Mouse (Mus musculus) liver, embryonic 13.5 days (tissue): ENCODE data around the gene Eya2. TPM values are rescaled to one million over a fixed set of nuclear protein-coding genes. Genes with fewer than 3 reads are reported as not detected.

ENCODE experiments used
- ATAC-seq: fragments of 200-750 bp; cut with Nextera tagmentation; 2 replicates; pipeline ENCODE4 v1.8.0; 2017; ENCODE audit warnings: low read depth, mild to moderate bottlenecking, moderate number of reproducible peaks, moderate library complexity
- DNase-seq: peaks from one replicate; pipeline ENCODE4 v3.0.0; 2022
- H3K27ac ChIP-seq: fragments of 300-500 bp; sonication (generic); 2 replicates; pipeline ENCODE4 v1.5.1; 2015; ENCODE audit warnings: moderate library complexity, mild to moderate bottlenecking, inconsistent platforms
- H3K27me3 ChIP-seq: fragments of 300-500 bp; sonication (generic); 2 replicates; pipeline ENCODE4 v1.6.1; 2015; ENCODE audit warnings: mild to moderate bottlenecking, inconsistent platforms
- H3K36me3 ChIP-seq: fragments of 300-500 bp; sonication (generic); 2 replicates; pipeline ENCODE4 v1.6.1; 2015; ENCODE audit warnings: mild to moderate bottlenecking, inconsistent platforms
- H3K4me1 ChIP-seq: fragments of 300-500 bp; sonication (generic); replicated peaks from 2 replicates; pipeline ENCODE4 v1.6.1; 2015; ENCODE audit warnings: inconsistent platforms
- H3K4me2 ChIP-seq: fragments of 300-500 bp; sonication (generic); 2 replicates; pipeline ENCODE4 v1.6.1; 2015; ENCODE audit warnings: inconsistent platforms, mild to moderate bottlenecking, moderate library complexity
- H3K4me3 ChIP-seq: fragments of 300-500 bp; sonication (generic); replicated peaks from 2 replicates; pipeline ENCODE4 v1.5.1; 2015; ENCODE audit warnings: mild to moderate bottlenecking, inconsistent platforms
- H3K9ac ChIP-seq: fragments of 300-500 bp; sonication (generic); 2 replicates; pipeline ENCODE4 v1.6.1; 2015; ENCODE audit warnings: mild to moderate bottlenecking, inconsistent platforms
- H3K9me3 ChIP-seq: fragments of 300-500 bp; sonication (generic); replicated peaks from 2 replicates; pipeline ENCODE4 v1.6.1; 2016; ENCODE audit warnings: inconsistent platforms
- WGBS: fragments of 180-500 bp; shearing (Covaris S2); methylation state at CpG from one replicate; pipeline ENCODE4 v1.1.7; 2015; ENCODE audit not compliant: insufficient replicate concordance; 5-methylcytosine and 5-hydroxymethylcytosine counted together
- polyA plus RNA-seq: library from polyadenylated mRNA; unstranded; fragments of >200 nt; fragmentation: Nextera tagmentation; extraction: Ambion mirVana; gene quantifications from 2 replicates; pipeline ENCODE4 v1.2.1, GENCODE M21; 2015

Gene Eya2
- polyA plus RNA-seq, 1 experiment from 2014 or later, result 0.13 TPM

DNA sequence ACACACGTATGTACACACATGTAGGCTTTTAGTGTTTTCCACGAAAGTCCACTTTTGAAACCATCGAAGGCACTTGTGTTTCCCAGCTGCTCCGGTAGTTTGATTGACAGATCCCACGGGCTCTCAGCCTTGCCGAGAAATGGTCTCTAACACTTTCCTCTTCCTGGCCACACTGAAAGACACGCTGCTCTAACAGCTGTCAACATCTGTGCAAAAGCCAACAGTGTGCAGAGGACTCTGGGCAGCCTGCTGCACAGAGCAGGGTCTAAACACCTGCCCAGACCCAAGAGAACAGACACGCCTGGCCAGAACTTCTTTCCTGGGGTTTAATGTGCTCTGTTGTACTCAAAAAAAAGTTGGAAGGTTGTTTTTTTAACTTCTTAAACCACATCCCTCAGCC lies 124.5 kb downstream of the Eya2 start:
- WGBS, result 63% methylated on average over 8 of the region's 8 CpGs
- DNase-seq (no peak), ATAC-seq (no peak)
- Histone ChIP-seq H3K9ac (no peak overlapping the region), H3K27me3 (no peaks in the 10 kb centered on the region), H3K4me3 (no peak overlapping the region), H3K27ac (no peak overlapping the region), H3K36me3 (no peaks in the 10 kb centered on the region), H3K4me1 (no peaks in the 10 kb centered on the region), H3K4me2 (no peak overlapping the region), H3K9me3 (no peaks in the 10 kb centered on the region)

DNA sequence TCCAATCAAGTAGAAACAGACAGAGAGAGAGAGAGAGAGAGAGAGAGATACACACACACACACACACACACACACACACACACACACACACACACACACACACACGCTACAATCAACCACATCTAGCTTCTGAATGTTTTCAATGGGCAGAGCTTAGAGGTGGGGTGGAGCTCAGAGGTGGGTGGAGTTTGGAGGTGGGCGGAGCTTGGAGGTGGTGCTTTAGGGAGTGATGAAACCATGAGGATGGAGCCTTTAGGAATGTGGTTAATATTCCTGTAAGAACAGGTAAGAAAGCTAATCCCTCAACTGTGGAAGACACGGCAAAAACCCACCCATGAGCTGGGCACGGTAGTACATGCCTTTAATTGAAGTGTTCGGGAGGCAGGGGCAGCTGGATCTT lies 127.1 kb downstream of the Eya2 start:
- no peak overlapping the region for H3K27ac ChIP-seq
- DNase-seq (no peak), ATAC-seq (no peak)
- no peaks in the 10 kb centered on the region for H3K9me3 ChIP-seq
- no peak overlapping the region for H3K9ac ChIP-seq
- no peaks in the 10 kb centered on the region for H3K36me3 ChIP-seq
- no peak overlapping the region for H3K4me3 ChIP-seq
- no peak overlapping the region for H3K4me2 ChIP-seq
- WGBS, result 60% methylated on average over 5 of the region's 5 CpGs
- H3K4me1 ChIP-seq, result no peaks in the 10 kb centered on the region
- H3K27me3 ChIP-seq, result no peaks in the 10 kb centered on the region

DNA sequence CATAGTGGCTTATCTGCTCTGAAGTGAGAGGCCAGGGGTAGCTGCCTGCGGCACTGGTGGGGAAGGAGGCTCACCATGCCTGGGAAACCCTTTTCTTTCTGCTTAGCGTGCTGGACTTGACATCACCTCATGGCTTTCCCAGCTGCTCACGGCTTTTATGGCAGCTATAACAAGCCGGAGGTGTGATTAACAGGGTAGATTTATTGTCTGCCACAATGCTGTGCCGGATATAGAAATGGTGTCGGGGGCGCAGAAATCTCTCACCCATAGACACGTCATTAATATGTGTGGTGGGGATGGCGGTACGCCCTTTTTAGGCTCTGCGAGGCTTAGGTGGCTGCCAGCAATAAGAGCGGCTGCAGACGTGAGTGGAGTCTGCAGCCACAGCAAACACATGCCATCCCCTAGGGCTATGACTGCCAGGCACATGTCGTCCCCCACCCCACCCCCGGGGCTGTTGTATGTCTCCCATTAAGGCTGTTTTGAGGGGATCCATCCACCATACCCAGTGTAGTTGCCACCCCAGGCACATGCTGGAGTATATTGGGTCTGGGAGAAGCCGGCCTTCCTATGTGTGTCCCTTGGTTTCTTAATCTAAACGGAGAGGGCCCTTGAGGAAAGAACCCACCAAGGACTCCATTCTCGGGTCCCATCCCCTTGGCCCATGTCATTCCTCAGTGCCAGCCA lies 137.9 kb downstream of the Eya2 start:
- Histone ChIP-seq H3K27me3 (no peaks in the 10 kb centered on the region), H3K27ac (no peak overlapping the region), H3K4me3 (no peak overlapping the region), H3K9me3 (no peaks in the 10 kb centered on the region), H3K4me1 (no peaks in the 10 kb centered on the region), H3K4me2 (no peak overlapping the region), H3K36me3 (no peaks in the 10 kb centered on the region), H3K9ac (no peak overlapping the region)
- DNase-seq (no peak), ATAC-seq (no peak)
- WGBS, result 67% methylated on average over 18 of the region's 18 CpGs

DNA sequence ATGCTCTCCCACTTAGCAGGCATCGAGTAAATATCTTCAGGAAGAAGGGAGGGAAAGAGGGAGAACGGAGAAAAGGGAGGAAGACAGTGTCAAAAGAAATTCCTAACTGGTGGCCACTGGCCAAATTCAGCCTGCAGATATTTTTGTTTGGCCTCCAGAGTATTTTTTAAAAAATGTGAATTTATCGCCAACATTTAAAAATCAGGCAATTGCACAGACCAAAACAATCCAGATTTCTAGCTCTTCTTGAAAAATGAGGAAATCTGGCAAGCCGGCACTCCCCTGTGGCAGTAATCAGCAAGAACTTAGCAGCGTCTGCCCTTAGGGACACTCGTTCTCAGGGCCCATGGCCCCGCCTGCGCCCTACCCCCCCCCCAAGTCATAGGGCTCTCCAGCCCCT lies 138.9 kb downstream of the Eya2 start:
- 66% methylated on average over 8 of the region's 8 CpGs for WGBS
- H3K4me1 ChIP-seq, result no peaks in the 10 kb centered on the region
- no peak overlapping the region for H3K4me3 ChIP-seq
- H3K4me2 ChIP-seq, result no peak overlapping the region
- no peaks in the 10 kb centered on the region for H3K9me3 ChIP-seq
- ATAC-seq (no peak), DNase-seq (no peak)
- no peak overlapping the region for H3K27ac ChIP-seq
- no peaks in the 10 kb centered on the region for H3K27me3 ChIP-seq
- no peak overlapping the region for H3K9ac ChIP-seq
- H3K36me3 ChIP-seq, result no peaks in the 10 kb centered on the region

DNA sequence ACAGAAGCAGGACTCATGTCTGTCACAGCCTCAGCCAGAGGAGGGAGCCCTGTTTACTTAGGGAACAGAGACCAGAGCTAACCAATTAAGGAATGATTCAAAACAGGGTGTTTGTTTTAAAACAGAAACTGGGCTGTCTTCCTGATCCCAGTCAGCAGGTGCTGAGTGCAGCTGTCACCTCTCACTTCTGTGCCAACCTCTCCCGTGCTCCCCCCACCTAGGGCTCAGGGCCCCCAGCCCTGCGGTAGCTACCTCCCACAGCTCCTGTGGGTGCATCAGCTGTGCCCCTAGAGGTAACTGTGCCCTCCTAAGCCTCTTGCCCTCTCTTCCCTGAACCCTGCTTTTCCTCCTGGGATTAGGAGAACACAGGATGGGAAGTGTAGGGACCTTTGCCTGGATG lies 141.5 kb downstream of the Eya2 start:
- no peaks in the 10 kb centered on the region for H3K9me3 ChIP-seq
- H3K4me3 ChIP-seq, result no peak overlapping the region
- no peak overlapping the region for H3K9ac ChIP-seq
- no peak for DNase-seq
- WGBS, result 53% methylated on average over 2 of the region's 2 CpGs
- no peaks in the 10 kb centered on the region for H3K4me1 ChIP-seq
- no peak for ATAC-seq
- no peak overlapping the region for H3K27ac ChIP-seq
- H3K27me3 ChIP-seq, result no peaks in the 10 kb centered on the region
- H3K36me3 ChIP-seq, result no peaks in the 10 kb centered on the region
- no peak overlapping the region for H3K4me2 ChIP-seq

DNA sequence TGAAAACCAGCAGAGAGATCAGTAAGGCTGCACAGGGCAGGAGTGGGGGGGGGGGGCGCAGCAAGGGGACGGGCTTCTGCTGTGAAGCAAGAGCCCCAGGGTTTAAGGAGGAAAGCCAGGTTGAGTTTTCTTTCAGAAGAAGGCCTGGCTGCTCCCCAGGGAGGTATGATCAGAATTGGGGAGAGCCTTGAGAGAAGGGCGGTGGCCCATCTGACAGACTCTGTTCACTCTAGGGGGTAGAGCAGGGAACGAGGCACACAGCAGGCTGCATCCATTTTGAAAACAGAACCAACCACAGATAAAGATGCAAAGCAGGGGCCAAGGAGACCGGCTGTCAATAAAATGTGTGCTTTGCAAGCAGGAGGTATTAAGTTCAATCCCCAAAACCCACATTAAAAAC lies 145.5 kb downstream of the Eya2 start:
- DNase-seq (no peak), ATAC-seq (no peak)
- Histone ChIP-seq H3K27me3 (0 out of 2 replicates have a peak, but pooled peaks cover 8% of the 10 kb centered on the region), H3K4me1 (no peaks in the 10 kb centered on the region), H3K27ac (no peak overlapping the region), H3K4me3 (no peak overlapping the region), H3K4me2 (no peak overlapping the region), H3K9ac (no peak overlapping the region), H3K36me3 (no peaks in the 10 kb centered on the region), H3K9me3 (no peaks in the 10 kb centered on the region)
- WGBS, result 56% methylated on average over 5 of the region's 5 CpGs

DNA sequence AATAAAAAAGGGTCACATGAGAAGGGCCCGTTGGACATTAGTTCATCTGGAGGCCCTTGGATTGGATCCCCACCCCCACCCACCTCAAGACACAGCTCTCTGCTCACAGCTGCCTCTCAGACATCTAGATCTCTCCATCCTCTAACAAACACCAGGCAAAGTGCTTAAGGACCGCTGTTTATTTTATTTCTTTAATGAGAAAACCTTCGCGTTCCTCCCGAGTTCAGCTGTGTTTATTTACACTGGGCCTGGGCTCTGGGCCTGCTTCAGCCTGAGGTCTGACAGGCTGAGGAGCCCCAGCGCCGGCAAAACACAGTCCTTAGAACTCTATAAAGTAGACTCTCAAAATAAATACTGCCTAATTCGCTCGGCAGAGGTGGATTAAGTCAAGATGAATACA lies 146.2 kb downstream of the Eya2 start:
- H3K36me3 ChIP-seq, result no peaks in the 10 kb centered on the region
- DNase-seq (no peak), ATAC-seq (no peak)
- H3K4me3 ChIP-seq, result no peak overlapping the region
- 49% methylated on average over 9 of the region's 9 CpGs for WGBS
- no peak overlapping the region for H3K4me2 ChIP-seq
- H3K9me3 ChIP-seq, result no peaks in the 10 kb centered on the region
- no peak overlapping the region for H3K27ac ChIP-seq
- 0 out of 2 replicates have a peak, but pooled peaks cover 8% of the 10 kb centered on the region for H3K27me3 ChIP-seq
- H3K9ac ChIP-seq, result no peak overlapping the region
- no peaks in the 10 kb centered on the region for H3K4me1 ChIP-seq

DNA sequence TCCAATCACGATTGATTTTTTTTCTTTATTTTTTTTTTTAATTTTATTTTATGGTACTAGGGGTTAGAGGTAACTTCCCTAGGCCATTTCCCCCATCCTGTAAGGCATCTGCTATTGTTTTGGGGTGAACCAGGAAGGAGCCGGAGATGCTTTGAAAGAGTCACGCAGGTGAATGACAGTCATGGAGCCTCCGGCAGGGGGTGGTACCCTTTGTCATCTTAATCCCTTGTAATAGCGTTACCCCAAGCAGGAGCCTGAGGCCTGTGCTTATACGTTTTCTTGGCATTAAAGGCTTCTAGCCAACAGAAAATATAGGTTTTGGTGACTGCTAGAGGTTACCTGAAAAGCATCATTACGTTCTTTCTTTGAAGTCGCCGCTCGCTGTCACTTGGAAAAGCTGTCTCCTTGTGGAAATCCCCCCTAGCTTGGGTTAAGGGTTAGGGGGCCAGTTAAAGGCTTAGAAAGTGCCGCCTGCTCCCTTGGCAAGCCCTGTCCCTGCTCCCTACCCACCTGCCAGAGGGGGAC lies 146.8 kb downstream of the Eya2 start:
- Histone ChIP-seq H3K4me3 (no peak overlapping the region), H3K9me3 (no peaks in the 10 kb centered on the region), H3K27me3 (0 out of 2 replicates have a peak, but pooled peaks cover 8% of the 10 kb centered on the region), H3K4me1 (no peaks in the 10 kb centered on the region), H3K9ac (no peak overlapping the region), H3K27ac (no peak overlapping the region), H3K4me2 (no peak overlapping the region), H3K36me3 (no peaks in the 10 kb centered on the region)
- no peak for ATAC-seq
- WGBS, result 58% methylated on average over 11 of the region's 11 CpGs
- DNase-seq, result no peak

DNA sequence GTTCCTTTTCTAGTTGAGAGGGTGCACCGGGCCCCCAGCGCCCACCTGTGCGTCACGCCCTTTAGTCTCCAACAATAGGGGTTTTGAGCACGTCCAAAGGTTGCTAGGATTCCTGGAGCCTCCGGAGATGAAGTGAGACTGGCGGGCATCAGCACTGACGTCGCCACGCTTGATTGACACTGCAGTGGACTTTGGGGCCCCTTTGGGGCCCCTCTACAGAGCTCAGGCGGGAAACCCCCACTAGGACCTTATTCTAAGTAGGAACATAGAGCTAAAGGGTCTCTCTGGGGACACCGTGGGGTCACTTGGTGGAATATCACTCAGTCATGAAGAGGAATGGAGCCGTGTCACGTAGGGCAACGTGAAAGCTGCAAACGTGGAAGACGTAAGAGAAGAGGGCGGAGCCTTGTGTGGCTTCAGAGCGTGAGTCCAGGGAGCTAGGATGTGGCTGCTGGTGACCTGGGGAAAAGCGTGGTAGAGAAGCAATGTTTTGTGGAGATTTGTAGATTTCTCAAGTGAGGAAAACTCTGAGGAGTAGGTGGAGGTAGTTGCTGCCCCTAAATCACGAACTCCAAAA lies 147.5 kb downstream of the Eya2 start:
- no peak overlapping the region for H3K27ac ChIP-seq
- H3K4me3 ChIP-seq, result no peak overlapping the region
- no peak overlapping the region for H3K9ac ChIP-seq
- H3K4me1 ChIP-seq, result no peaks in the 10 kb centered on the region
- H3K27me3 ChIP-seq, result 0 out of 2 replicates have a peak, but pooled peaks cover 8% of the 10 kb centered on the region
- H3K9me3 ChIP-seq, result no peaks in the 10 kb centered on the region
- DNase-seq (no peak), ATAC-seq (no peak)
- 35% methylated on average over 21 of the region's 21 CpGs for WGBS
- no peaks in the 10 kb centered on the region for H3K36me3 ChIP-seq
- H3K4me2 ChIP-seq, result no peak overlapping the region

DNA sequence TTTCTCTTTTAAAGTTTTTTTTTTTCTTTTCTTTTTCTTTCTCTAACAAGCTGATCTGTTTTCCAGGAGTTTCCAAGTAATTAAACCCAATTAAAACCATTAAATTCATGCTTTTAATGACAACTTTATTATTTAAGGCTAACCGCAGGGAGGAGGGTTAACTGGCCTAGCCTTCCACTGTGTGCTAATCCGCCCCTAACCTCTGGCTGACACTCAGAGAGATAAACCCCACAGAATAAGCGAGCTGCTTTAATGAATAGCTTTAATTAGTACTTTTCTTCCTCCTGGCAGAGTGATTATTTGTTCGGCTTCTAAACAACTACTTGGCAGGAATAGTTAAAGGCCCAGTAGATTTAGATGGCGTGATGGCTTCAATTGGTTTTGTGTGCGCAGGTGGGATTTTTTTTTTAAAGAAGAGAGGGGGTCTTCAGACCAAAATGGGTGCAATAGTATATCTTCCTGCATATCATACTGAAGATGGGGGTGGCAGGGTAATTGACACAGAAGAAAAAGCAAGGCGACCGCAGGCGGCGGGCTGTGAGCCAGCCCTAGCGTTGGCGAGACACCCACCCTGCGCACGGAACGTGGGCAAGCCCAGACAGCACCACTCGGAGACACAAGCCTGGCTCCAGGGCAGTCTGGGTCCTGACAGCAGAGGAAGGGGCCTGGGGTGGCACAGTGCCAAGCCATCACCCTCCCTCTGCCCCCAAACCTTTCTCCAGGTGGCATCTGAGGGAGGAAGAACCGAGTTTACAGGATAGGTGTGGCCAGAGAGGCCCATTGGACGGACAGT lies 150.7 kb downstream of the Eya2 start:
- Histone ChIP-seq H3K9ac (no peak overlapping the region), H3K4me1 (no peaks in the 10 kb centered on the region), H3K27me3 (0 out of 2 replicates have a peak, but pooled peaks cover 8% of the 10 kb centered on the region), H3K27ac (no peak overlapping the region), H3K36me3 (no peaks in the 10 kb centered on the region), H3K4me3 (no peak overlapping the region), H3K4me2 (no peak overlapping the region), H3K9me3 (no peaks in the 10 kb centered on the region)
- 74% methylated on average over 18 of the region's 18 CpGs for WGBS
- ATAC-seq, result no peak
- no peak for DNase-seq

DNA sequence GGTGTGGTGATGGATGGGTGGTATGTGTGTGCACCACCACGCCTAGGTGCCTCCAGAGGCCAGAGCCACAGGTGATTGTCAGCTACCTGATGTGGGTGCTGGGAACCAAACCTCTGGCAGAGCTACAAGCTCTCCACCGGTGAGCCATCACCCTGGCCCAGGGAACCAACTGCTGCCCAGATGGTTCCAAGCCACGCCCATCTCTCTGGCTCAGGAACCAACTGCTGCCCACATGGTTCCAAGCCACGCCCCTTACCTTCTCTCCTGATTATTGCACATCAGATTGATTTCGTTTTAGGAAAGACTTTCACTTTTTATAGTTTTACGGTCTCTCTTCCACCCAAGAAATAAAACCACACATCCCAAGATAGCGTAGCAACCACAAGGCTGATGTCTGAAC lies 153.1 kb downstream of the Eya2 start:
- no peak overlapping the region for H3K27ac ChIP-seq
- no peaks in the 10 kb centered on the region for H3K36me3 ChIP-seq
- no peak for DNase-seq
- H3K4me1 ChIP-seq, result no peaks in the 10 kb centered on the region
- no peaks in the 10 kb centered on the region for H3K27me3 ChIP-seq
- no peak overlapping the region for H3K4me2 ChIP-seq
- 50% methylated on average over 7 of the region's 7 CpGs for WGBS
- no peaks in the 10 kb centered on the region for H3K9me3 ChIP-seq
- ATAC-seq, result no peak
- H3K4me3 ChIP-seq, result no peak overlapping the region
- H3K9ac ChIP-seq, result no peak overlapping the region
